Mouse (Mus musculus): ENCODE data around the gene Arl15.

DNA sequence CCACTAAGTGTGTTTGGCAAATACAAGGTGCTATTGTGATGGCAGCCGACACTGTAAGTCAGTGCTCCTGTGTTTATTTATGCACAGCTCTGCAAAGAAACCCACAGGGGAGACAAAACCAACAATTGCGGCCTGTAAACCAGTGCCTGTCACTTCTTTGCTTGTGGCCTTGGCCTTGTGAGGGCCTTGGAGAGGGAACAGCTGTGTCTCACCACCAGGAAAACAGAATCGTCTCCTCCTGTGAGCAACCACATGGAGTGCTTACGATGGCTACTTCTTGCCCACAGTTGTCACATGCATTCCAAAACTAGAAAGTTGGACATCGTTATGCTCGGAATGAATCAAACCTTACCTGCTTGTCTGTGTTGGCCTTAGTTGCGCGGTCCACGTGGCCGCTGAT, 52.1 kb downstream of the Arl15 start:
- no peak for TF ChIP-seq CTCF (IDR thresholded peaks at IDR 0.05; ENCODE audit: low read depth)
- TF ChIP-seq EP300 (IDR thresholded peaks at IDR 0.05; ENCODE audit: low read depth): no peak
